Mouse (Mus musculus) liver, embryonic 16.5 days (tissue): ENCODE results near the gene Flt3. TPM values are rescaled to one million over a fixed set of nuclear protein-coding genes. Genes with fewer than 3 reads are reported as not detected.
A peak's percentile ranks its signal among the peaks of the same experiment; 100 is the strongest.

Experiments used
- ATAC-seq: fragments of 200-750 bp; cut with Nextera tagmentation; 2 replicates; pipeline ENCODE4 v1.8.0; 2017; ENCODE audit warnings: low read depth, mild to moderate bottlenecking, moderate number of reproducible peaks, moderate library complexity
- H3K27ac ChIP-seq: fragments of 300-500 bp; sonication (generic); 2 replicates; pipeline ENCODE4 v1.5.1; 2014; ENCODE audit warnings: mild to moderate bottlenecking, low read length
- H3K27me3 ChIP-seq: fragments of 300-500 bp; sonication (generic); 2 replicates; pipeline ENCODE4 v1.6.1; 2014; ENCODE audit warnings: low read depth, low read length, mixed read lengths; ENCODE audit not compliant: control insufficient read depth, insufficient read depth
- H3K36me3 ChIP-seq: fragments of 300-500 bp; sonication (generic); 2 replicates; pipeline ENCODE4 v1.6.1; 2014; ENCODE audit warnings: mild to moderate bottlenecking; ENCODE audit not compliant: control insufficient read depth, insufficient read depth
- H3K4me1 ChIP-seq: fragments of 300-500 bp; sonication (generic); 2 replicates; pipeline ENCODE4 v1.6.1; 2014; ENCODE audit warnings: low read depth, low read length, mixed read lengths; ENCODE audit not compliant: control insufficient read depth
- H3K4me2 ChIP-seq: fragments of 300-500 bp; sonication (generic); 2 replicates; pipeline ENCODE4 v1.6.1; 2014; ENCODE audit warnings: low read depth, low read length, mixed read lengths
- H3K4me3 ChIP-seq: fragments of 300-500 bp; sonication (generic); 2 replicates; pipeline ENCODE4 v1.5.1; 2014; ENCODE audit warnings: low read depth, mild to moderate bottlenecking, low read length
- H3K9ac ChIP-seq: fragments of 300-500 bp; sonication (generic); 2 replicates; pipeline ENCODE4 v1.6.1; 2014; ENCODE audit warnings: low read depth, low read length
- H3K9me3 ChIP-seq: fragments of 300-500 bp; sonication (generic); replicated peaks from 2 replicates; pipeline ENCODE4 v1.6.1; 2016; ENCODE audit warnings: low read length; ENCODE audit not compliant: control insufficient read depth
- WGBS: fragments of 180-500 bp; shearing (Covaris S2); extraction: QIAGEN DNeasy Blood & Tissue Kit; methylation state at CpG from one replicate; pipeline ENCODE4 v1.1.7; 2014; ENCODE audit not compliant: insufficient replicate concordance; 5-methylcytosine and 5-hydroxymethylcytosine counted together
- polyA plus RNA-seq: library from polyadenylated mRNA; unstranded; fragments of >200 nt; fragmentation: Nextera tagmentation; extraction: Ambion mirVana; gene quantifications from 2 replicates; pipeline ENCODE4 v1.2.1, GENCODE M21; 2015

The Flt3 gene
- 1.4 and 1.6 TPM in 2 replicates for polyA plus RNA-seq

GRCm38 (mm10) chr5:147399843-147400504, at the start of gene Flt3:
Gene Flt3, minus strand, starts transcription at chr5:147400489.
- Histone ChIP-seq H3K27ac (no peak within 1 kb of the TSS), H3K4me2 (peak within 1 kb of the TSS; percentile 35), H3K27me3 (peaks cover 37% of the 10 kb centered on the region), H3K36me3 (no peaks in the 10 kb centered on the region), H3K4me1 (no peaks in the 10 kb centered on the region), H3K4me3 (peak within 1 kb of the TSS; percentile 36), H3K9me3 (no peaks in the 10 kb centered on the region), H3K9ac (no peak within 1 kb of the TSS)
- peak; percentile 64; the same call in 1 of the 2 replicates for ATAC-seq
- WGBS, result under 1% methylated on average over 53 of the region's 56 CpGs

DNA sequence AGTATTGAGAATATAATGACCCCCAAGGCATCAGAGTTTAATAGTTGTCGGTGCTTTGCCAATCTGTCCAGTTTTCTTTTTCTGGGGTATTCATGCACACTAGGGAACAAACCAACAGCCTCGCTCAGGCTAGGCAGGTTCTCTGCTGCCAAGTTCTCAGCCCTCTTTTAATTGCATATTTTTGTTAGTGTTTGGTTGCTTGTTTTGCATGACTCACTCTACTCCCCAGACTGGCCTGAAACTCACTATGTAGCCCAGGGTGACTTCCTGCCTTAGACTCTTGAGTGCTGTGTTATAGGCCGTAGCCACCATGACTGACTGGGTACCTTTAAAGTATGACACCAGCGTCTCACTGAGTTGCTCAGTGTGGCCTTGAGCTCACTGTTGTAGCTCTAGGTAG, 48.6 kb upstream of the Flt3 start:
- Histone ChIP-seq H3K4me3 (no peak overlapping the region), H3K4me2 (no peak overlapping the region), H3K9me3 (no peaks in the 10 kb centered on the region), H3K9ac (no peak overlapping the region), H3K27ac (no peak overlapping the region), H3K4me1 (peaks cover 15% of the 10 kb centered on the region), H3K27me3 (no peaks in the 10 kb centered on the region), H3K36me3 (peaks cover 5% of the 10 kb centered on the region; the same call in 1 of the 2 replicates)
- no peak for ATAC-seq
- 78% methylated on average over 4 of the region's 4 CpGs for WGBS

GRCm38 (mm10) chr5:147448526-147448925, 48.2 kb upstream of the Flt3 start:
- H3K4me1 ChIP-seq, result peaks cover 17% of the 10 kb centered on the region

GRCm38 (mm10) chr5:147445252-147445651, 45.0 kb upstream of the Flt3 start:
- H3K36me3 ChIP-seq, result no peaks in the 10 kb centered on the region
- WGBS, result 55% methylated on average over 4 of the region's 4 CpGs
- H3K27ac ChIP-seq, result peak overlapping the region; percentile 45
- no peak overlapping the region for H3K4me2 ChIP-seq
- H3K4me3 ChIP-seq, result no peak overlapping the region
- no peak overlapping the region for H3K9ac ChIP-seq
- H3K9me3 ChIP-seq, result no peaks in the 10 kb centered on the region
- no peaks in the 10 kb centered on the region for H3K27me3 ChIP-seq
- H3K4me1 ChIP-seq, result peaks cover 43% of the 10 kb centered on the region
- no peak for ATAC-seq

More at GRCm38 (mm10) chr5:147448526-147448925, 48.2 kb upstream of the Flt3 start:
- Histone ChIP-seq H3K9ac (no peak overlapping the region), H3K36me3 (peaks cover 3% of the 10 kb centered on the region; the same call in 1 of the 2 replicates), H3K9me3 (no peaks in the 10 kb centered on the region), H3K4me2 (no peak overlapping the region), H3K27me3 (no peaks in the 10 kb centered on the region), H3K4me3 (no peak overlapping the region), H3K27ac (no peak overlapping the region)
- no peak for ATAC-seq
- 86% methylated on average over 4 of the region's 4 CpGs for WGBS

- Histone ChIP-seq H3K27me3 (no peaks in the 10 kb centered on the region), H3K27ac (peak overlapping the region; percentile 33; the same call in 1 of the 2 replicates), H3K9me3 (no peaks in the 10 kb centered on the region), H3K36me3 (no peaks in the 10 kb centered on the region), H3K9ac (no peak overlapping the region), H3K4me1 (peaks cover 43% of the 10 kb centered on the region), H3K4me3 (no peak overlapping the region), H3K4me2 (peak overlapping the region; percentile 33)
- ATAC-seq, result peak; percentile 57; the same call in 1 of the 2 replicates
- WGBS, result 49% methylated on average over 2 of the region's 2 CpGs
These were observed 44.5 kb upstream of the Flt3 start for GRCm38 (mm10) chr5:147444757-147445156.

DNA sequence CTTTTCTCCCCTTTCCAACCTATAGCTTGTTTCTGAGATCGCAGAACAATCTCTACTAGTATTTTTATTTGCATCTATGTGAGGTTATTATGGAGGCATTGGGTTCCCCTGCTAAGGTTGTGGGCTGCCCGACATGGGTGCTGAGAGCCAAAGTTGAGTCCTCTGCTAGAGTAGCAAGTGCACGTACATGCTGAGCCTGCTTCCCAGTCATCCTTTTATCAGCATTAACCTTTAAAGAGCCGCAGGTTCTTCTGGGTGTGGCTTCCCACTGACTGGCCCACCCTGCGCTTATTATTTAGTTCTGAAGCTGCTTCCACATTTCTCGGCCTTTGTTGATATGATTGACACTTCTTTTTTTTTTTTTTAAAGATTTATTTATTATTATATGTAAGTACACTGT, 44.0 kb upstream of the Flt3 start:
- Histone ChIP-seq H3K27me3 (no peaks in the 10 kb centered on the region), H3K36me3 (no peaks in the 10 kb centered on the region), H3K9ac (no peak overlapping the region), H3K4me1 (peaks cover 44% of the 10 kb centered on the region), H3K4me2 (peak overlapping the region; percentile 33), H3K4me3 (peak overlapping the region; percentile 15; the same call in 1 of the 2 replicates), H3K27ac (peak overlapping the region; percentile 34; the same call in 1 of the 2 replicates), H3K9me3 (no peaks in the 10 kb centered on the region)
- 34% methylated on average over 6 of the region's 6 CpGs for WGBS
- peak; percentile 77 for ATAC-seq

DNA sequence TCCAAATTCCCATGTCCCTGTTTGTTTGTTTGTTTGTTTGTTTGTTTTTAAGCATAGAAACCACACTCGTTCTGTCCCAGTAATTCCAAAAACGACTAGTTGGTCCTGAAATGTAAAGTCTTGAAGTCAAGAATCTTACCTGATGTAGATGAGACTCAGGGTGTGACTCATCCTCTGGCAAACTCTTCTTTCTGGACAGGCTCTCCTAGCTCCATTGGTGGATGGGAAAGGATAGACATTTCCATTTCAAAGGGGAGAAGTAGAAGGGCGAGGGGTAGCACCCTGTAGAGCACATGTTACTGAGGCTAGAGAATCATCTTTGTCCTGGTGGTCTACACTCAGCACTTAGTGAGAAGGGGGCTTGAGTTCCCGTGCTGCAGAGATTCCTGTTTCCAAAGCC, 42.5 kb upstream of the Flt3 start:
- no peak overlapping the region for H3K27ac ChIP-seq
- peaks cover 51% of the 10 kb centered on the region for H3K4me1 ChIP-seq
- H3K36me3 ChIP-seq, result no peaks in the 10 kb centered on the region; the same call in 1 of the 2 replicates
- no peak overlapping the region for H3K9ac ChIP-seq
- no peaks in the 10 kb centered on the region for H3K9me3 ChIP-seq
- no peak overlapping the region for H3K4me2 ChIP-seq
- H3K4me3 ChIP-seq, result no peak overlapping the region
- no peaks in the 10 kb centered on the region for H3K27me3 ChIP-seq
- 47% methylated on average over 4 of the region's 4 CpGs for WGBS
- no peak for ATAC-seq

GRCm38 (mm10) chr5:147441979-147442378, 41.7 kb upstream of the Flt3 start:
- Histone ChIP-seq H3K9me3 (no peaks in the 10 kb centered on the region), H3K27ac (peak overlapping the region; percentile 21; the same call in 1 of the 2 replicates), H3K4me2 (peak overlapping the region; percentile 2; the same call in 1 of the 2 replicates), H3K4me1 (peaks cover 59% of the 10 kb centered on the region), H3K27me3 (no peaks in the 10 kb centered on the region), H3K9ac (no peak overlapping the region), H3K36me3 (no peaks in the 10 kb centered on the region; the same call in 1 of the 2 replicates), H3K4me3 (no peak overlapping the region)
- WGBS, result 14% methylated on average over 1 of the region's 1 CpGs
- peak; percentile 59 for ATAC-seq

DNA sequence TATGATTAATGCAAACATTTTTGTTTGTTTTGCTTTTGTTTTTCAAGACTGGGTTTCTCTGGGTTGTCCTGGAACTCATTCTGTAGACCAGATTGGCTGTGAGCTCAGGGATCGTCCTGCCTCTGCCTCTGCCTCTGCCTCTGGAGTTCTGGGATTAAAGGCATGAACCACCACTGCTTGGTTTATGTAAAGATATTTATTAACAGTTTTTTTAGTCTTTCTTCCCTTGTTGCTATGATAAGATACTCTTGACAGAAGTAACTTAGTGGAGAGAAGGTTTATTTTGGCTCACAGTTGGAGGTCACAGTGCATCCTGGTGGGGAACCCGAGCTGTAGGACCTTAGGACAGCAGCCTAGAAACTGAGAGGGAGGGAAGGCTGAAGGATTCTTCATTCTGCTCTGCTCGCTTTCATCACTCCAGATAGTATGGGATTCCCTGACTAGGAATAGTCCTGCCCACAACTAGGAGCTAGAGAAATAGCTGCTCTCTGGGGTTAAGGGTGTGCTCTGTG, 40.8 kb upstream of the Flt3 start:
- WGBS, result 39% methylated on average over 3 of the region's 3 CpGs
- no peaks in the 10 kb centered on the region; the same call in 1 of the 2 replicates for H3K36me3 ChIP-seq
- H3K9ac ChIP-seq, result no peak overlapping the region
- no peak overlapping the region for H3K4me3 ChIP-seq
- no peaks in the 10 kb centered on the region for H3K27me3 ChIP-seq
- peak overlapping the region; percentile 14; the same call in 1 of the 2 replicates for H3K4me2 ChIP-seq
- H3K9me3 ChIP-seq, result no peaks in the 10 kb centered on the region
- peak overlapping the region; percentile 55 for H3K27ac ChIP-seq
- ATAC-seq, result no peak
- H3K4me1 ChIP-seq, result peaks cover 68% of the 10 kb centered on the region
